Comparison of ENCODE assay signal across 11 mouse cellular contexts in genomic region chr12:92156726-92157125, GRCm38 (mm10).
DNase-seq lines count a peak whose midpoint lies in the region.
"Had no signal": no experiment of that assay in that cellular context is flagged by ENCODE, and none has a peak within 500 bp of the region (broad histone marks: within the 10 kb centered on the region; RNA-seq: fewer than 3 reads in every experiment).

No protein-coding gene starts in this region.

- DNase-seq in gastrocnemius, postnatal 10 days, result peak; percentile 5
- no peak for DNase-seq in gastrocnemius, adult 8-10 months (ENCODE audit: low spot score in 2 of 2)
- DNase-seq in left cerebral cortex, postnatal 4 days, result peak; percentile 44
- no peak for DNase-seq in left cerebral cortex, adult 9 months (ENCODE audit: low spot score in 2 of 2)
- peak; percentile 51 to 75 for DNase-seq in cerebellum, postnatal 10 days
- DNase-seq in kidney, postnatal 25 days, result peak; percentile 29 to 47
- DNase-seq in heart, postnatal 36 days, result no peak
- no peak for DNase-seq in spleen, adult 18-20 months
- DNase-seq: heart, adult 18-20 months; right cerebral cortex, adult 18-20 months; thymus, postnatal 36 days had no signal

- intact Hi-C loops in left cerebral cortex, postnatal 4 days (cut with DNase I), result no loop called here
- intact Hi-C loops in heart, postnatal 36 days (cut with DNase I), result no loop called here

Comparison
In these comparisons a context has a peak if more than half of its experiments do, and no peak if none do; other contexts are left out.
1. DNase-seq: peak in gastrocnemius, postnatal 10 days (single experiment), left cerebral cortex, postnatal 4 days (single experiment), cerebellum, postnatal 10 days (2 of 2) and kidney, postnatal 25 days (2 of 2); none in gastrocnemius, adult 8-10 months (0 of 2), left cerebral cortex, adult 9 months (0 of 2), heart, postnatal 36 days (0 of 2) and spleen, adult 18-20 months (0 of 2).